Mouse (Mus musculus) liver, embryonic 14.5 days (tissue): Measurements from ENCODE around the gene Slc17a2. TPM values are rescaled to one million over a fixed set of nuclear protein-coding genes. Genes with fewer than 3 reads are reported as not detected.

Experiments used
- ATAC-seq: fragments of 200-750 bp; cut with Nextera tagmentation; 2 replicates; pipeline ENCODE4 v1.8.0; 2017; ENCODE audit warnings: moderate number of reproducible peaks, mild to moderate bottlenecking, moderate library complexity; ENCODE audit not compliant: insufficient read depth
- DNase-seq, 3 experiments: peaks; one replicate each; pipeline ENCODE4 v3.0.0-alpha.2; 2012 to 2013; ENCODE audit warnings: low read depth in 3 of 3, low spot score in 3 of 3
- H3K27ac ChIP-seq: fragments of 300-500 bp; sonication (generic); 2 replicates; pipeline ENCODE4 v1.5.1; 2014; ENCODE audit warnings: moderate library complexity, mild to moderate bottlenecking, control low read depth, inconsistent platforms
- H3K27me3 ChIP-seq: fragments of 300-500 bp; sonication (generic); 2 replicates; pipeline ENCODE4 v1.6.1; 2014; ENCODE audit warnings: mild to moderate bottlenecking, low read length, moderate library complexity; ENCODE audit not compliant: control insufficient read depth, insufficient read depth
- H3K36me3 ChIP-seq: fragments of 300-500 bp; sonication (generic); replicated peaks from 2 replicates; pipeline ENCODE4 v1.6.1; 2014; ENCODE audit warnings: low read depth; ENCODE audit not compliant: control insufficient read depth, insufficient read depth
- H3K4me1 ChIP-seq, 2 experiments: fragments of 200-500 bp in 1 of 2; fragments of 300-500 bp in 1 of 2; sonication (generic) in 1 of 2; replicated peaks; 2 replicates each; pipeline ENCODE4 v1.6.1; 2012 to 2014; ENCODE audit warnings: antibody characterized with exemption in 1 of 2, inconsistent platforms in 1 of 2, low read length in 1 of 2; ENCODE audit not compliant: control insufficient read depth in 2 of 2, insufficient read depth in 2 of 2
- H3K4me2 ChIP-seq: fragments of 300-500 bp; sonication (generic); 2 replicates; pipeline ENCODE4 v1.6.1; 2014; ENCODE audit warnings: low read depth, mild to moderate bottlenecking, control low read depth, moderate library complexity
- H3K4me3 ChIP-seq, 2 experiments: fragments of 200-500 bp in 1 of 2; fragments of 300-500 bp in 1 of 2; sonication (generic) in 1 of 2; 2 replicates each; pipeline ENCODE4 v1.5.1; 2012 to 2014; ENCODE audit warnings: low read depth in 2 of 2, low read length in 2 of 2, mild to moderate bottlenecking in 2 of 2, control low read depth in 1 of 2, inconsistent platforms in 1 of 2, moderate library complexity in 1 of 2; ENCODE audit not compliant: insufficient read depth in 1 of 2
- H3K9ac ChIP-seq: fragments of 300-500 bp; sonication (generic); replicated peaks from 2 replicates; pipeline ENCODE4 v1.6.1; 2014; ENCODE audit warnings: mild to moderate bottlenecking, control low read depth, moderate library complexity
- H3K9me3 ChIP-seq: fragments of 300-500 bp; sonication (generic); 2 replicates; pipeline ENCODE4 v1.6.1; 2016; ENCODE audit warnings: low read length, mixed read lengths; ENCODE audit not compliant: control insufficient read depth
- CTCF ChIP-seq: IDR thresholded peaks from 2 replicates; pipeline ENCODE4 v1.5.1; 2016; ENCODE audit warnings: antibody characterized with exemption, low read depth, control low read depth
- EP300 ChIP-seq: IDR thresholded peaks from 2 replicates; pipeline ENCODE4 v1.6.1; 2016; ENCODE audit warnings: antibody characterized with exemption, low read depth
- WGBS: fragments of 180-500 bp; shearing (Covaris S2); extraction: QIAGEN DNeasy Blood & Tissue Kit; methylation state at CpG from one replicate; pipeline ENCODE4 v1.1.7; 2014; ENCODE audit not compliant: insufficient replicate concordance; 5-methylcytosine and 5-hydroxymethylcytosine counted together
- polyA plus RNA-seq, 2 experiments: library from polyadenylated mRNA; depleted of rRNA in 1 of 2; stranded (reverse) in 1 of 2; unstranded in 1 of 2; fragments of >200 nt; fragmentation: Nextera tagmentation in 1 of 2; extraction: Ambion mirVana in 1 of 2; gene quantifications; 2 replicates each; pipeline versions ENCODE4 v1.2.1 to v1.2.3; 2012 to 2014

Gene Slc17a2
- polyA plus RNA-seq, 2 experiments = 1.1 to 1.3 TPM

DNA sequence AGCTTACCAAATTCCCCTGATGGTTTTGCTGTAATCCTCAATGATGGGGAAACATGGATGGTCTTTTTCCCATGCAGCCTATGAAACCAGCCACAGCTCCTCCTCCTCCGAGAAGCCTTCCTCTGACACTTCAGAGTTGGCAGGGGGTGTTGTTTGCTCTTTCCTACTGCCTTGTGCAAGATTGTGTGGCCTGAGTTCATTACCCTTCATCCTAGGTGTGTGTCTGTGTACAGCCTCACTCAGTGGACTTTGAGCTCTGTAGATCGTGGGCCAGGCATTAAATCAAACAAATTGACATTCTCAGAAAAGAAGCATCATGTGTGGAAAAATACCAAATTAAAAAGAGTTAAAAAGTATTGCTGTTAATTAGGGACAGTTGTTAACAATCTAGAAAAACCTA lies 2.3 kb upstream of the Slc17a2 start:
- Histone ChIP-seq H3K36me3 (no peaks in the 10 kb centered on the region), H3K4me2 (no peak overlapping the region), H3K9ac (no peak overlapping the region), H3K4me3 (no peak overlapping the region), H3K27ac (no peak overlapping the region), H3K9me3 (no peaks in the 10 kb centered on the region), H3K4me1 (peaks cover 0 to 9% of the 10 kb centered on the region in 2 experiments; a peak in 2 of 4 replicates), H3K27me3 (no peaks in the 10 kb centered on the region)
- 63% methylated on average over 2 of the region's 2 CpGs for WGBS
- no peak for ATAC-seq
- DNase-seq = no peak
- TF ChIP-seq EP300 = no peak
- TF ChIP-seq CTCF = no peak

DNA sequence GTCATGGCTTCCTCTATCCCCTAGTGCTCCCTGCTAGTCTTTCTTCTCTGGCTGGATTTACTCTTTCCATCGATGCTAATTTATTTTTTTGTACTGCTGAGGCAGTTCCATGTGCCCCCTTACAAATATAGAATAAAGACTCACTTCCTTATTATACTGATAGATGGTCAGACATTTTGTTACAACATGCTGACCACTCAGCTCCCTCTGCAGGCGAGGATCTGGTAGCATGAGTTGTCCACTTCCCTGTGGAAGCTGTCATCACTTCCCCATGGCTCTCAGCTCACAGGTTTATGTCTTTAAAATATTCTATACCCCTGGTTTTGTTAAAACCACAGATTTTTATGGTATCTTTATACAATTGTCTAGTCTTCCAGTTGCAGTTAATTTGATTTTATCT lies 9.4 kb downstream of the Slc17a2 start:
- Histone ChIP-seq H3K4me2 (no peak overlapping the region), H3K27me3 (no peaks in the 10 kb centered on the region), H3K9ac (no peak overlapping the region), H3K27ac (no peak overlapping the region), H3K4me1 (no peaks in the 10 kb centered on the region), H3K9me3 (no peaks in the 10 kb centered on the region), H3K4me3 (no peak overlapping the region), H3K36me3 (no peaks in the 10 kb centered on the region)
- TF ChIP-seq EP300 (no peak), CTCF (peak; percentile 37; the same call in 1 of the 2 replicates)
- DNase-seq = no peak
- WGBS = 35% methylated on average over 2 of the region's 2 CpGs
- ATAC-seq = no peak

DNA sequence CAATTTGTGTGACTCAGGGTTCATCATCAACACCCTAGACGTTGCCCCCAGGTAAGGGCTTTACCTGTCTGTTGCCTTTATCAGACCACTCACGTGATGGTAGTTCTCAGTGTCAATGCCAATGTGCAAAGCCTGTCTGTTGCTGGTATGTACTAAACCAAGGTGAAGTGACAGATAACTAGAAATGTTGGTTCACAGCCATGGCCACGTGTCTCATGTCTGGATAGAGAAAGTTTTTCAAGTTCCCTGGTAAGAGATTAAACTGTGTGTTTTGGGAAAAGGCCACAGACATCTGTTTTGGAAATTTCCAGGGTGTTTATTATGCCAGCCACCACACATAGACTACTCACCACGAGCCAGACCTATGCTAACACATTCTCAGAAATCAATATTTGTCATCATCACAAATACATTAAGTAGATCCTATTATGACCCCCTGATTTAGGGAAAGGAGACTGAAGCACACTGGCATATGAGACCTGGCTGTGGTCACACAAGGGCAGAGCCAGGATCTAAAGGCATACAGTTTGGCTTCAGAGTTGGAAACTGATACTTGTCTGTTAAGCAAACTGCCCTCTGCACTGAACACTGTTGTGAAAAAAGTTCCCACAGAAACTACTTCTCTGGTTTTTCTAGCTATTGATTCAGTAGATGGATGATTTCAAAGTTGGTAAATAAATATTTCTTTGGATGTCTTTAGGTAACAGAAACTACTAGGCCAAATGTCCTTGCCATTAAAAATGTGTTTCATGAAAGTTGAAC lies 13.6 kb downstream of the Slc17a2 start:
- no peaks in the 10 kb centered on the region; a peak in 1 of 4 replicates for H3K4me1 ChIP-seq
- no peak overlapping the region for H3K9ac ChIP-seq
- WGBS = 47% methylated on average over 4 of the region's 4 CpGs
- DNase-seq = no peak
- H3K9me3 ChIP-seq = no peaks in the 10 kb centered on the region
- H3K4me3 ChIP-seq = no peak overlapping the region
- H3K27ac ChIP-seq = no peak overlapping the region
- H3K36me3 ChIP-seq = no peaks in the 10 kb centered on the region
- TF ChIP-seq EP300 = no peak
- TF ChIP-seq CTCF = no peak
- H3K4me2 ChIP-seq = no peak overlapping the region
- H3K27me3 ChIP-seq = no peaks in the 10 kb centered on the region
- ATAC-seq = no peak

DNA sequence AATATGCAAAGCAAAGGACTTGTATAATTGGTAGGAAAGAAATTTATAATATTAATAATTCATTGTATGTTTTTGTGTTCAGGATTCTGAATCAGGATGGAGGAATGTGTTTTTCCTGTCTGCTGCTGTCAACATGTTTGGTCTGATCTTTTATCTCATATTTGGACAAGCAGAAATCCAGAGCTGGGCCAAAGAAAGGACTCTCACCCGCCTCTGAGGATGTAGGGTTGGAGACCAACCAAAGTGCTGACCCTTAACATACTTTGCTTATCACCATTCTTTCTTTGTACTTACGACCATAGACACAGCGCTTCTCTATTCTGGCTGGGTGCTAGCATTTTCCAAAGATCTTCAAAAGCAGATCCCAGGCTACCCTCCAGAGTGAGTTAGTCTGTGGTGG lies 15.4 kb downstream of the Slc17a2 start:
- Histone ChIP-seq H3K9ac (no peak overlapping the region), H3K4me3 (no peak overlapping the region), H3K27ac (no peak overlapping the region), H3K36me3 (no peaks in the 10 kb centered on the region), H3K27me3 (no peaks in the 10 kb centered on the region), H3K9me3 (no peaks in the 10 kb centered on the region), H3K4me2 (no peak overlapping the region), H3K4me1 (no peaks in the 10 kb centered on the region; a peak in 1 of 4 replicates)
- ATAC-seq (no peak), DNase-seq (no peak)
- TF ChIP-seq EP300 (no peak), CTCF (no peak)
- 51% methylated on average over 3 of the region's 3 CpGs for WGBS

DNA sequence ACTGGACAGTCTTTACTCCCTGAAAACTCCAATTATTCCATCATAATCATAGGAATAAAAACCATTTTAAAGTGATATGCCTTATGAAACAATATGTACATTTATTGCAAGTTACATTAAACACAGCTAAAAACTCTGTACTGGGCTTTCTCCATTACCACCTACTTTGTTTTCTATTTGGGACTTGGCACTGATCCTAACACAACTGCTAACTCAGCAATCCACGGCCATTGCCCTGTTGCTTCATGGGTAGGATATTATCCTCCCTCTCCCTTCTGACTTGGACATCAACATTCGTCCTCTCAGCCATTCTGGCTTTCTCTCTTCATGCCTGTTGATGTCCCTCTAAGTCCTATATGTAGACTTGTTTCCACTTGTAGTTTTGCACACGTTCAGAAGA lies 19.8 kb downstream of the Slc17a2 start:
- H3K4me1 ChIP-seq = peaks cover 0 to 3% of the 10 kb centered on the region in 2 experiments; a peak in 2 of 4 replicates
- no peak overlapping the region for H3K27ac ChIP-seq
- H3K4me2 ChIP-seq = no peak overlapping the region
- H3K27me3 ChIP-seq = no peaks in the 10 kb centered on the region
- no peaks in the 10 kb centered on the region for H3K36me3 ChIP-seq
- no peaks in the 10 kb centered on the region for H3K9me3 ChIP-seq
- TF ChIP-seq EP300 (no peak), CTCF (no peak)
- WGBS = 44% methylated on average over 3 of the region's 3 CpGs
- ATAC-seq (no peak), DNase-seq (no peak)
- no peak overlapping the region for H3K4me3 ChIP-seq
- no peak overlapping the region for H3K9ac ChIP-seq
